Mouse (Mus musculus): ENCODE results near the gene Bace1. TPM values are rescaled to one million over a fixed set of nuclear protein-coding genes. Genes with fewer than 3 reads are reported as not detected.

Bace1 gene
- total and polyA plus RNA-seq, 3 experiments, result 0.07 to 0.22 TPM; not detected in 1

GRCm38 (mm10) chr9:45854136-45854535 lies 15.8 kb downstream of the Bace1 start:
- Histone ChIP-seq H3K9me3 (replicated peaks) (no peaks in the 10 kb centered on the region), H3K36me3 (replicated peaks) (peaks cover 15% of the 10 kb centered on the region), H3K4me1 (ENCODE audit: insufficient read depth, low read depth, low read length) (no peaks in the 10 kb centered on the region), H3K4me3 (ENCODE audit: low read depth, low read length) (no peak overlapping the region), H3K27me3 (ENCODE audit: insufficient read depth, low read length) (peaks cover 35% of the 10 kb centered on the region)
- DNase-seq (ENCODE audit: low spot score) (no peak), ATAC-seq (ENCODE audit: extremely low read depth, insufficient number of reproducible peaks, low FRiP score, poor library complexity, severe bottlenecking) (no peak)
- no peak for TF ChIP-seq TAL1 (conservative IDR thresholded peaks at IDR 0.05; ENCODE audit: low read depth, low read length)
- no peak for TF ChIP-seq GATA1 (IDR thresholded peaks at IDR 0.05; ENCODE audit: borderline replicate concordance, low read length)
- no peak for TF ChIP-seq CTCF (IDR thresholded peaks at IDR 0.05; ENCODE audit: low read depth, low read length)
- TF ChIP-seq GATA2 (IDR thresholded peaks at IDR 0.05; ENCODE audit: borderline replicate concordance, low read depth, low read length), result no peak
- no peak for TF ChIP-seq POLR2AphosphoS5 (IDR thresholded peaks at IDR 0.05; ENCODE audit: insufficient replicate concordance, low read depth, low read length)

- H3K4me3 ChIP-seq (ENCODE audit: low read depth, low read length), result no peak overlapping the region
- H3K27me3 ChIP-seq (ENCODE audit: insufficient read depth, low read length), result no peaks in the 10 kb centered on the region; the same call in 1 of the 2 replicates
- no peak for DNase-seq (ENCODE audit: low spot score)
- no peaks in the 10 kb centered on the region for H3K9me3 ChIP-seq (replicated peaks)
- H3K4me1 ChIP-seq (ENCODE audit: insufficient read depth, low read depth, low read length), result no peaks in the 10 kb centered on the region
- H3K36me3 ChIP-seq (replicated peaks), result peaks cover 62% of the 10 kb centered on the region
- no peak for ATAC-seq (ENCODE audit: extremely low read depth, insufficient number of reproducible peaks, low FRiP score, poor library complexity, severe bottlenecking)
- TF ChIP-seq GATA2 (IDR thresholded peaks at IDR 0.05; ENCODE audit: borderline replicate concordance, low read depth, low read length) (no peak), POLR2AphosphoS5 (IDR thresholded peaks at IDR 0.05; ENCODE audit: insufficient replicate concordance, low read depth, low read length) (no peak), CTCF (IDR thresholded peaks at IDR 0.05; ENCODE audit: low read depth, low read length) (no peak), GATA1 (IDR thresholded peaks at IDR 0.05; ENCODE audit: borderline replicate concordance, low read length) (no peak), TAL1 (conservative IDR thresholded peaks at IDR 0.05; ENCODE audit: low read depth, low read length) (no peak)
Measured at GRCm38 (mm10) chr9:45859364-45859763, 21.0 kb downstream of the Bace1 start.

- Histone ChIP-seq H3K9me3 (replicated peaks) (no peaks in the 10 kb centered on the region), H3K4me1 (ENCODE audit: insufficient read depth, low read depth, low read length) (no peaks in the 10 kb centered on the region), H3K36me3 (replicated peaks) (peaks cover 84% of the 10 kb centered on the region), H3K4me3 (ENCODE audit: low read depth, low read length) (no peak overlapping the region), H3K27me3 (ENCODE audit: insufficient read depth, low read length) (no peaks in the 10 kb centered on the region)
- TF ChIP-seq CTCF (IDR thresholded peaks at IDR 0.05; ENCODE audit: low read depth, low read length) (no peak), POLR2AphosphoS5 (IDR thresholded peaks at IDR 0.05; ENCODE audit: insufficient replicate concordance, low read depth, low read length) (no peak), GATA1 (IDR thresholded peaks at IDR 0.05; ENCODE audit: borderline replicate concordance, low read length) (no peak), TAL1 (conservative IDR thresholded peaks at IDR 0.05; ENCODE audit: low read depth, low read length) (no peak), GATA2 (IDR thresholded peaks at IDR 0.05; ENCODE audit: borderline replicate concordance, low read depth, low read length) (no peak)
- no peak for ATAC-seq (ENCODE audit: extremely low read depth, insufficient number of reproducible peaks, low FRiP score, poor library complexity, severe bottlenecking)
- DNase-seq (ENCODE audit: low spot score), result no peak
Measured at GRCm38 (mm10) chr9:45861813-45862212, 23.4 kb downstream of the Bace1 start.

GRCm38 (mm10) chr9:45869181-45869580 lies 30.8 kb downstream of the Bace1 start:
- H3K4me1 ChIP-seq (ENCODE audit: insufficient read depth, low read depth, low read length), result no peaks in the 10 kb centered on the region
- no peaks in the 10 kb centered on the region for H3K27me3 ChIP-seq (ENCODE audit: insufficient read depth, low read length)
- DNase-seq (ENCODE audit: low spot score) (no peak), ATAC-seq (ENCODE audit: extremely low read depth, insufficient number of reproducible peaks, low FRiP score, poor library complexity, severe bottlenecking) (no peak)
- no peaks in the 10 kb centered on the region for H3K9me3 ChIP-seq (replicated peaks)
- peaks cover 89% of the 10 kb centered on the region for H3K36me3 ChIP-seq (replicated peaks)
- no peak overlapping the region for H3K4me3 ChIP-seq (ENCODE audit: low read depth, low read length)
- no peak for TF ChIP-seq TAL1 (conservative IDR thresholded peaks at IDR 0.05; ENCODE audit: low read depth, low read length)
- TF ChIP-seq POLR2AphosphoS5 (IDR thresholded peaks at IDR 0.05; ENCODE audit: insufficient replicate concordance, low read depth, low read length), result no peak
- no peak for TF ChIP-seq GATA1 (IDR thresholded peaks at IDR 0.05; ENCODE audit: borderline replicate concordance, low read length)
- TF ChIP-seq CTCF (IDR thresholded peaks at IDR 0.05; ENCODE audit: low read depth, low read length), result no peak
- no peak for TF ChIP-seq GATA2 (IDR thresholded peaks at IDR 0.05; ENCODE audit: borderline replicate concordance, low read depth, low read length)

- no peak for DNase-seq (ENCODE audit: low spot score)
- no peak overlapping the region for H3K4me3 ChIP-seq (ENCODE audit: low read depth, low read length)
- no peaks in the 10 kb centered on the region for H3K4me1 ChIP-seq (ENCODE audit: insufficient read depth, low read depth, low read length)
- no peaks in the 10 kb centered on the region for H3K9me3 ChIP-seq (replicated peaks)
- TF ChIP-seq GATA1 (IDR thresholded peaks at IDR 0.05; ENCODE audit: borderline replicate concordance, low read length) (no peak), CTCF (IDR thresholded peaks at IDR 0.05; ENCODE audit: low read depth, low read length) (no peak), GATA2 (IDR thresholded peaks at IDR 0.05; ENCODE audit: borderline replicate concordance, low read depth, low read length) (no peak), POLR2AphosphoS5 (IDR thresholded peaks at IDR 0.05; ENCODE audit: insufficient replicate concordance, low read depth, low read length) (no peak), TAL1 (conservative IDR thresholded peaks at IDR 0.05; ENCODE audit: low read depth, low read length) (no peak)
- no peaks in the 10 kb centered on the region for H3K27me3 ChIP-seq (ENCODE audit: insufficient read depth, low read length)
- ATAC-seq (ENCODE audit: extremely low read depth, insufficient number of reproducible peaks, low FRiP score, poor library complexity, severe bottlenecking), result no peak
- peaks cover 83% of the 10 kb centered on the region for H3K36me3 ChIP-seq (replicated peaks)
Measured at GRCm38 (mm10) chr9:45870265-45870664, 31.9 kb downstream of the Bace1 start.

- Histone ChIP-seq H3K9me3 (replicated peaks) (no peaks in the 10 kb centered on the region), H3K4me3 (ENCODE audit: low read depth, low read length) (no peak overlapping the region), H3K27me3 (ENCODE audit: insufficient read depth, low read length) (no peaks in the 10 kb centered on the region), H3K36me3 (replicated peaks) (peaks cover 68% of the 10 kb centered on the region), H3K4me1 (ENCODE audit: insufficient read depth, low read depth, low read length) (no peaks in the 10 kb centered on the region)
- no peak for TF ChIP-seq CTCF (IDR thresholded peaks at IDR 0.05; ENCODE audit: low read depth, low read length)
- no peak for TF ChIP-seq TAL1 (conservative IDR thresholded peaks at IDR 0.05; ENCODE audit: low read depth, low read length)
- no peak for TF ChIP-seq GATA1 (IDR thresholded peaks at IDR 0.05; ENCODE audit: borderline replicate concordance, low read length)
- no peak for TF ChIP-seq GATA2 (IDR thresholded peaks at IDR 0.05; ENCODE audit: borderline replicate concordance, low read depth, low read length)
- TF ChIP-seq POLR2AphosphoS5 (IDR thresholded peaks at IDR 0.05; ENCODE audit: insufficient replicate concordance, low read depth, low read length), result no peak
- DNase-seq (ENCODE audit: low spot score) (no peak), ATAC-seq (ENCODE audit: extremely low read depth, insufficient number of reproducible peaks, low FRiP score, poor library complexity, severe bottlenecking) (no peak)
Measured at GRCm38 (mm10) chr9:45877928-45878327, 39.5 kb downstream of the Bace1 start.
